Mouse (Mus musculus): Measurements from ENCODE around the gene Msrb1. TPM values are rescaled to one million over a fixed set of nuclear protein-coding genes. Genes with fewer than 3 reads are reported as not detected.

The Msrb1 gene
- 16.1 TPM for polyA plus RNA-seq (2017; shearing (Covaris generic))

DNA sequence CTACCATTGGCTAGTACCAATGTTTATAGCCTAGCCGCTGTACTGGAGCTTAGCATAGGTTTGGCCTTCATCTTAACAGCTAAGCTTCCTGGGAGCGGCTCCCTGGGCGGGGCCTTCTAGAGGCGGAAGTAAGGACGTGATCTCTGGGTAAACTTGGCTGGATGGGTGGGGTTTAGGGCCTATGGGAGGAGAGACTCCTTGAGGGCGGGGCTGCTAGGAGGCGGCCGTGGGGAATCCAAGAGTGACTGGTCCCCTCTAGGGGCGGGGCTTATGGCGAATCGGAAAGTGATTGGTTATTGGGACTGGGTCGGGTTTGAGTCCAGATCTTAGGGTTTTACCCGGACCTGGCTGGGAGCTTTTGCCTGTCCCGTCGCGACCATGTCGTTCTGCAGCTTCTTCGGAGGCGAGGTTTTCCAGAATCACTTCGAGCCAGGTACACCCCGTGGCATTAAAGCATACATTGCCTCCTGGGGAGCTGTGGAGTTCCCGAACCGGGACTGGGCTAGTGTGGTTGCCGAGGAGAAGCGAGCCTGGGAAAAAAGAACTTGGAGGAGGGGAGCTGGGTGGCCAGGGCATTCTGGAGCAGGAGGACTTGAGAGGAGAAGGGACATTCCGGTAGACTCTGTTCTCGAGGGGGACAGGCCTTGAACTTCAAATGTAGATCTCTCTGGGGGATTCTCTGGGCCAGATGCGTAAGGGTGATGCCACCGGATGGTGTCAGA lies at the start of gene Msrb1:
TSS of gene Msrb1 (plus strand) at position 313 of the 722 bp plus-strand sequence.

DNA sequence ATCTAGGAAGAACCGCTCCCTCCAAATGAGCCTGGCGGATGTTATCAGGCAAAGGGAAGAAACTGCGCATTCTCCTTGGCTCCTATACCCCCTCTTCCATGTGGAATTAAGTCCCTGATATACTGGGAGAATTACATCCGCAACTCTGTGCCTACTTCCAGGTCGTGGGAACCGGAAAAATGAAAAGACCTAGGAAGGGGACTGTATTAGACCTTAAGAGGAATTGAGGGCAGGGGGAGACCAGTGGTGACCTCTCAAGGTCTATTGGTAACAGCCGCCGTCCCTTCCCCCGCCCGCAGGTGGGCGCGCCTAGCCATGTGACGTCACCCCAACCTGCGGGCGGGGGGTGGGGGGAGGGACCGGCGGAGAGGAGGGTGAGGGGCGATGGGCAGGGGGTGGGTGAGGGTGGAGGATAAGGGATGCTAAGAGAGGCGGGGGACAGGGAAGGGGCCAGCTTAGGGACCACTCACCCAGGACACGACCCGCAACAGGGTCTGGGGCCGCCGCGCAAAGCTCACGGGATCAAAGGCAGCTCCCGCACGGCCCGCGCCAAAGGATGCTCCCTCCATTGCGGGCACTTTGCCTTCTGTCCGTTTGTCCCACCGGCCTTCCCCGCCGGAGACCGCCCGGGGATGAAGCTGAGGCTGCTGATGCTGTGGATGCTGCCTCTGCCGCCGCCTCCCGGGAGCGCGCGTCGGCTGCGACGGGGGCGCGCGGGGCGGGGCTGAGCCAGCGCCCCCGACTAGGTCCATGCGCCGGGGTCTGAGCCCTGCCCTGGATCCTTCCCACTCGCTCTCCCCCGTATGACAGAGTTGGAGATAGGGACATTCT lies 47.0 kb upstream of the Msrb1 start, which contains the start of gene Syngr3:
TSS of gene Syngr3 (minus strand) at position 705 of the 831 bp plus-strand sequence.

DNA sequence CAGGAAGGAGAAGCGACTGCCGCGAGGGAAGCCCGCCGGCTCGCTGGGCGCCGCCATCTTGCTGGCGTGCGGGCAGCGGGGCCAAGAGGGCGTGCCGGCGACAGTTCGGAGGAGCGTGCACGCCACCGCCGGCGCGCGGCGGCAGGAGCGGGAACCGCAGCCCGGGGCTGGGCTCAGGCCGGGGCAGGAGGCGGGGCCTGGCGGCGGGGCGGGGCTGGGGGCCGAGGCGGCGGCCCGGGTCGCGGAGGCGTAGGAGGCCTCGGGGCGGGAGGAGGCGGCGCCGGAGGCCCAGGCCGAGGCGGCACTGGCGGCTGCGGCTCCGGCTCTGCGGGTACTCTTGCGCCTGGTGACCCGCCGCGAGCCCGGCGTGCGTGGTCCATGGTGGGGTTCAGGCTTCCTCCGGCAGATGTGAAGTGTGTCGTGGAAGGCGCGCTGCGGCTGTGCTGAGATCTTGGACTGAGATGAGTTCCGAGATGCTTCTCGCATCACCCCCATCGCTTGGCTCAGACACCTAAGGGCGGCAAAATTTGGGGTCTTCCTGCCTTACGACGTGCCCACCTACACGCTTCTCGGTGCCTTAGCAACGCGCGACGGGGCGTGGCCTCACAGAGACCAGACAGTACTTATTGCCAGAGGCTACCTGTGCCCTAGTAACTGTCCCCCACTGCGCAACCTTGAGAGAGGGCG lies 40.3 kb upstream of the Msrb1 start, which contains the start of the genes Gfer and Noxo1:
TSS of gene Gfer (minus strand) at position 146 of the 687 bp plus-strand sequence.
TSS of gene Noxo1 (plus strand) at position 224 of the 687 bp plus-strand sequence.

DNA sequence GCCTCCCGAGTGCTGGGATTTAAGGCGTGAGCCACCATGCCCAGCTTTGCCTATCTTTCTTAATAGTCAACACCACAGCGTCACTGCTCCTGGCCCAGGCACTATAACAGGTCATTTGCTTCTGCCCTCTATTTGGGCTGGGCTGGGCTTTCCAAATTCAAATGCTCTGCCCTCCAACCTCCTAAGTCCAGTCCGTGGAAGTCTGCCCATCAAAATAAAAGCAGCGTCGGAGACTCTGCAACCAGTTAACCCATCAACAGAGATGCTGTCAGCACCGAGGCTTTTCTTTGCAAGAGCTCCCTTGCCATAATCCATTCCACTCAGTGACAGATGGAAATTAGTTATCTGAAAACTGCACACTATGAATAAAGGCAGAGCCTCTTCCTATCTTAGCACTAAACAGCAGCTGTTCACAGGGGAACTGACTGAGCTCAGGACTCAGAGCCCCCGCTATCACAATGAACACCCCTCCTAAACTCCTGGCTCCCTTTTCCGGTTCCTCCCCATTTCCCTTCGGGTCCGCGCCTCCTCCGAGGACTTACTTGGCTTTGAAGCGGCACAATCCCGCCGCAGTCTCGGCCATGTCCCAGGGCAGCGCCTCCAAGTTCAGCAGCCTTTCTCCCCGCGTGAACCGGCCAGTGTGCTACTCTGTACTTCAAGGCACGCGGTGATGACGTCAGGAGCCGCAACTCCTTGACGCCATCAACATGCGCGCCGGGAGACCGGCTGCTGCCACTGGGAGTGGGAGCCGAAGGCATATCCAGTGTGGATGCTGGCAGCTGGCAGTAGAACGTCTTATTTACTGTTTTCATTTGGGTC lies 29.3 kb upstream of the Msrb1 start, which contains the start of gene Tbl3:
TSS of gene Tbl3 (minus strand) at position 679 of the 819 bp plus-strand sequence.

DNA sequence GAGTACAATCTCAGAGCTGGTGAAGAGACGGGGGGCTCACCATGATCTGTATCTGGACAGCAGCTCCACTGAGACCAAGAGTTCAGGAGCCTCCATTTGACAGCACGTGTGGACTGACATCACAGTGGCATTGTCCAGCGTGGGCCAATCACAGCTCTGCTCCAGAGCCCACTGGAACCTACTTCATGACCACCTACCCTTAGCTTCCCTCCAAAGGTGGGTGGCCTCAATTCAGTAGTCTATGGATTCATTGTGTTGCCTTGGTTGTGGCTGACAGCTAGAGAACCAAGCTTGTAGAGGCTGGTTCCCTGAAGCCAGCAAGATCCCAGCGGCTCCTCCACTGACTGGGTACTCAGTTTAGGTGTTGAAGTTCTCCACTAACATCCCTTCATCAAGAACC lies 18.5 kb upstream of the Msrb1 start, which contains the start of the genes Rnf151 and Rps2:
TSS of gene Rnf151 (minus strand) at position 121 of the 400 bp plus-strand sequence.
TSS of gene Rps2 (plus strand) at position 174 of the 400 bp plus-strand sequence.

DNA sequence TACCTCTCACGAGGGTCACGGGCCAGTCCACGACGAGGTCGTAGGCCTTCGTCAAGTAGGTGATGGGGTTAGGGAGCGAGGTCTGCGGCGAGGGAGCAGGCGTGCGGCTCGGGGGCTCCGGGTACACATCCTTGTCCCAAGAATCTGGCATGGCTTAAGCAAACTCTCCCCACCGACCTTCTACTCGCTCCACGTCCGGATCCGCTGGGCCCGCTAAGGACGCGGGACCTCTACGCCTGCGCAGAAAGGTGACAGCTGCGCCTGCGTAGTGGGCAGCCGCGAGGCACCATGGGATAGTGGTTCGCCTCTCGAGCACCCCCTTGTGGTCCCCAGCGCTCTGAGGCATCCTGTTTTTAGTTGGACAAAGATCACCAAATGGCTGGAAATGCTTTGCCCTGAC lies 12.3 kb upstream of the Msrb1 start, which contains the start of gene Ndufb10:
TSS of gene Ndufb10 (minus strand) at position 295 of the 400 bp plus-strand sequence.

DNA sequence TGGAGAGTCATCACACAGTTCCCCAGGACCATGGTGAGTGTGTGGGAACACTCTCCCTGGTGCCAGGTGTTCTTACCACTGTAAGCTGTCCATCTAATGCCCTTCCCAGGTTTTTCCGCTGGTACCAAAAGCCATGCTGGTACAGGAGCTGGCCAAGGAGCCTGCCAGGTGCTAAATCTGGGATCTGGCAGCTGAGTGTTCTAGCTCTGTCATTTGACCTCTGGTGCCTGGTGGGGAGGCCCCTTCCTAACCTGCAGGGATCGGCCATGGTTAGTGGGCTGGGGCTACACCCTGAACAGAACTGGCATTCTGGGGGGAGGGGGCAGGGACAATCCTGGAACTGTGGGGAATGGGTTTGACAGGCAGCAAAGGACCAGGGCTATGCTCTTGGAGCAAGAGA lies 8.8 kb upstream of the Msrb1 start, which contains the start of gene Rpl3l:
TSS of gene Rpl3l (plus strand) at position 203 of the 400 bp plus-strand sequence.

DNA sequence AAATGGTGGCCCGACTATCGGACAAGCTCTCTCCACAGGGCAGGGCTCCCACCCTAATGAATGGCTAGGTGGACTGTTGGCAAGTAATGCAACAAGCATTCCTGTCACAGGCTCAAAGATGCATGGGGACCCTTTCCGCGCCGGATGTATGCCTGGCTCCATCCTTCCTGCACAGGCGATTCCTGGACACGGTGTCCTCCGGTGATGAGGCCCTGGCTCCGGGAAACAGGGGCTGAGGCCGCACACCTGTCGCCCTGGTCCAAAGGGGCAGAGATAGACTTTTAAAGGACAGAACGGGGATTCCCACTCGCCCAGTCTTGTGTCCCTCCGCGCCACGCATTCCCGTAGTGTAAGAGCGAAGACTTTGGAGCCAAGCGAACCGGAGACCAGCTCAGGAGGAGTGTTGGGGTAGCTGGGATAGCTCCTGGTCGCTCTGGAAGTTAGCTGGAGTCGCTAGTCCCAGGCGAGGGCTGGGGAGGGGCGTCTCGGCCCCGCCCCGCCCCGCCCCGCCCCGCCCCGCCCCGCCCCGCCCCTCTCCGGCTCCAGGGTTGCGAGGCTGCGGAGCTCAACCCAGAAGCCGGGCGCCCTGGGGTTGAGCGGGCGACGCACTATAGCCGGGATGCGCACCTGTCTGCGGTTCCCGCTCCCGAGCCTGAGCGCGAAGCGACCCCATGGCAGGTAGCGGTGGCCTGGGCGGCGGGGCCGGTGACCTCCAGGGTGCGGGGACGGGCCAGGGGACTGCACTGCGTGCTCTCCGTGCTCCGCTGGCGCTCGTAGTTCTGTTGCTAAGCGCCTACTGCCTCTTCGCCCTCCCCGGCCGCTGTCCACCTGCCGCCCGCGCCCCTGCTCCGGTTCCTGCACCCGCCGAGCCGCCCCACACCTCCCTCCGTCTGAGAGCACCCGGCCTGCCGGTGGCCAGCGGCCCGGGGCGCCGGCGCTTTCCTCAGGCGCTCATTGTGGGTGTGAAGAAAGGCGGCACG lies 16.3 kb downstream of the Msrb1 start, which contains the start of gene Hs3st6:
TSS of gene Hs3st6 (plus strand) at position 574 of the 980 bp plus-strand sequence.

Other genes with a start within 250 kb of the Msrb1 start
- 0.11 TPM for gene Caskin1, start 248.0 kb upstream of the Msrb1 start, polyA plus RNA-seq (2017; shearing (Covaris generic))
- gene Traf7, start 208.7 kb upstream of the Msrb1 start, polyA plus RNA-seq (2017; shearing (Covaris generic)) = 97.6 TPM
- gene Rab26, start 202.4 kb upstream of the Msrb1 start, polyA plus RNA-seq (2017; shearing (Covaris generic)) = 6.5 TPM
- 17.8 TPM for gene Pkd1, start 186.8 kb upstream of the Msrb1 start, polyA plus RNA-seq (2017; shearing (Covaris generic))
- 48.8 TPM for gene Tsc2, start 104.0 kb upstream of the Msrb1 start, polyA plus RNA-seq (2017; shearing (Covaris generic))
- gene Nthl1, start 104.0 kb upstream of the Msrb1 start, polyA plus RNA-seq (2017; shearing (Covaris generic)) = 6.0 TPM
- not detected for gene Slc9a3r2, start 86.3 kb upstream of the Msrb1 start, polyA plus RNA-seq (2017; shearing (Covaris generic))
- not detected for gene Npw, start 78.2 kb upstream of the Msrb1 start, polyA plus RNA-seq (2017; shearing (Covaris generic))
- gene Zfp598, start 67.0 kb upstream of the Msrb1 start, polyA plus RNA-seq (2017; shearing (Covaris generic)) = 2.3 TPM
- 0.88 TPM for gene Syngr3, start 46.7 kb upstream of the Msrb1 start, polyA plus RNA-seq (2017; shearing (Covaris generic))
- 7.8 TPM for gene Gfer, start 40.5 kb upstream of the Msrb1 start, polyA plus RNA-seq (2017; shearing (Covaris generic))
- gene Noxo1, start 40.4 kb upstream of the Msrb1 start, polyA plus RNA-seq (2017; shearing (Covaris generic)) = 1.4 TPM
- 60.9 TPM for gene Tbl3, start 29.0 kb upstream of the Msrb1 start, polyA plus RNA-seq (2017; shearing (Covaris generic))
- gene Rnf151, start 18.6 kb upstream of the Msrb1 start, polyA plus RNA-seq (2017; shearing (Covaris generic)) = not detected
- 789 TPM for gene Rps2, start 18.5 kb upstream of the Msrb1 start, polyA plus RNA-seq (2017; shearing (Covaris generic))
- gene Ndufb10, start 12.2 kb upstream of the Msrb1 start, polyA plus RNA-seq (2017; shearing (Covaris generic)) = 222 TPM
- not detected for gene Rpl3l, start 8.8 kb upstream of the Msrb1 start, polyA plus RNA-seq (2017; shearing (Covaris generic))
- gene Hs3st6, start 16.3 kb downstream of the Msrb1 start, polyA plus RNA-seq (2017; shearing (Covaris generic)) = not detected
- not detected for gene Meiob, start 67.6 kb downstream of the Msrb1 start, polyA plus RNA-seq (2017; shearing (Covaris generic))
- 43.5 TPM for gene Hagh, start 103.5 kb downstream of the Msrb1 start, polyA plus RNA-seq (2017; shearing (Covaris generic))
- 2.6 TPM for gene Fahd1, start 113.7 kb downstream of the Msrb1 start, polyA plus RNA-seq (2017; shearing (Covaris generic))
- not detected for gene Igfals, start 129.4 kb downstream of the Msrb1 start, polyA plus RNA-seq (2017; shearing (Covaris generic))
- 111 TPM for gene Nubp2, start 149.7 kb downstream of the Msrb1 start, polyA plus RNA-seq (2017; shearing (Covaris generic))
- 58.7 TPM for gene Spsb3, start 150.0 kb downstream of the Msrb1 start, polyA plus RNA-seq (2017; shearing (Covaris generic))
- 53.5 TPM for gene Eme2, start 158.4 kb downstream of the Msrb1 start, polyA plus RNA-seq (2017; shearing (Covaris generic))
- 46.4 TPM for gene Mrps34, start 158.5 kb downstream of the Msrb1 start, polyA plus RNA-seq (2017; shearing (Covaris generic))
- gene Nme3, start 159.9 kb downstream of the Msrb1 start, polyA plus RNA-seq (2017; shearing (Covaris generic)) = 67.3 TPM
- gene Mapk8ip3, start 200.3 kb downstream of the Msrb1 start, polyA plus RNA-seq (2017; shearing (Covaris generic)) = 60.4 TPM
- gene Jpt2, start 224.0 kb downstream of the Msrb1 start, polyA plus RNA-seq (2017; shearing (Covaris generic)) = 38.0 TPM